Mouse (Mus musculus): Measurements from ENCODE around the gene Angel1. TPM values are rescaled to one million over a fixed set of nuclear protein-coding genes. Genes with fewer than 3 reads are reported as not detected.
A peak's percentile ranks its signal among the peaks of the same experiment; 100 is the strongest.

Gene Angel1
- polyA plus RNA-seq, 1 experiment from 2014 or later = 11.3 TPM

DNA sequence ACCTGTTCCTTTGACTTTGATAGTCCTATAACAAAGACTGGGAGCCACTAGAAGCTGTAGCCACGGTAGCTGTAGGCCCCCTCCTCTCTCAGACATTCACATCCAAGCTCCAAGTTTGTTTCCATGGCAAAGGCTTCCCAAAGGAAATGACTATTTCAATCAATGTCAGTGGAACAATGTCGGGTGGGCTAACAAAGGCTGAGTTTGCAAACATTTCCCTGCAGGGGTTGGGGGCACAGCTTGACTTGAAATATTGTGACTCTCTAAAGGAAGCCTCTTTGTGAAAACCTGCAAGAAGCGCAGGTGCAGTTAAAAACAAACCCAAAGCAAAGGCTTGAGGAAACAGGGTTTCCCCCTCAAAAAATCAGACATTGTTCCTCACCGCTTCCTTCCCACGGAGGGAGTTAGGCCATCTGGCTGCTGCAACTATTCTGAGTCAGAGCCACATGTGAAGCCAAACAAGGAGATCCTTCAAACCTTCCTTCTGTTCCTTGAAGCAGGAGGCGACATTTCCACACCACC lies 66.8 kb downstream of the Angel1 start:
- Histone ChIP-seq H3K27me3 (ENCODE audit: control insufficient read depth, insufficient read depth, low read length) (no peaks in the 10 kb centered on the region), H3K4me3 (replicated peaks; ENCODE audit: low read depth, low read length) (no peak overlapping the region), H3K4me1 (ENCODE audit: control insufficient read depth, insufficient read depth, low read length) (peaks cover 10% of the 10 kb centered on the region; the same call in 1 of the 2 replicates), H3K27ac (replicated peaks; ENCODE audit: low read depth, low read length) (peak overlapping the region; percentile 50), H3K9me3 (ENCODE audit: control insufficient read depth, low read length) (no peaks in the 10 kb centered on the region), H3K4me2 (ENCODE audit: low read length) (no peak overlapping the region), H3K9ac (replicated peaks; ENCODE audit: low read length) (no peak overlapping the region), H3K36me3 (ENCODE audit: control insufficient read depth, insufficient read depth, low read length) (no peaks in the 10 kb centered on the region)
- 7% methylated on average over 6 of the region's 6 CpGs for WGBS
- DNase-seq (peak; percentile 79), ATAC-seq (ENCODE audit: low FRiP score, low TSS enrichment) (no peak; the same call in 1 of the 2 replicates)

DNA sequence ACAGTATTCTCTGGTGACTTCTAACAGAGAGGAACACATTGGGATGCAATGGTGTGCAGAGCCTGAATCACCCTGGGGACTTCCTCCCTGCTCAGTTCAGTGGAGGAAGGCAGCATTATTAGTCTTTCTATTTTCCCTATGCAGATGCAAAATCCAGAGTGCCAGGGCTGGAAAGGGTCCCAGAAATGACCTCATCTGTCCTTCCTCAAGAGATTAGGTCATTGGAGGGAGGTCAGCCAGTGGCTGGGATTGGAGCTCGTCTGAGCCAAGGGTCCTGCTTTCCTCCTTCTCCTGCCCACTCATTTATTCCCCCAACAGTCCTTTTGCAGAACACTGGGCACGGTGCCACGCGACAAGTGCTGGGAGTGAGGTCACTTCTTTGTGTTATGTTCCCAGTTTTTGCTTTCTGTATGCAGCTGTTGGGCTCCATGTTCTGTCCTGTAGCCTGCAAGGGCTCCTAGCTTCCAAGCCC lies 73.7 kb downstream of the Angel1 start:
- H3K4me2 ChIP-seq (ENCODE audit: low read length) = no peak overlapping the region
- no peak overlapping the region for H3K9ac ChIP-seq (replicated peaks; ENCODE audit: low read length)
- WGBS = 63% methylated on average over 4 of the region's 4 CpGs
- H3K27ac ChIP-seq (replicated peaks; ENCODE audit: low read depth, low read length) = 0 out of 2 replicates have a peak overlapping the region, but pooled peaks have one; percentile 28
- no peak overlapping the region for H3K4me3 ChIP-seq (replicated peaks; ENCODE audit: low read depth, low read length)
- ATAC-seq (ENCODE audit: low FRiP score, low TSS enrichment) = peak; percentile 60; the same call in 1 of the 2 replicates
- peak; percentile 77 for DNase-seq
- no peaks in the 10 kb centered on the region for H3K36me3 ChIP-seq (ENCODE audit: control insufficient read depth, insufficient read depth, low read length)
- H3K27me3 ChIP-seq (ENCODE audit: control insufficient read depth, insufficient read depth, low read length) = no peaks in the 10 kb centered on the region
- no peaks in the 10 kb centered on the region for H3K9me3 ChIP-seq (ENCODE audit: control insufficient read depth, low read length)
- no peaks in the 10 kb centered on the region for H3K4me1 ChIP-seq (ENCODE audit: control insufficient read depth, insufficient read depth, low read length)

DNA sequence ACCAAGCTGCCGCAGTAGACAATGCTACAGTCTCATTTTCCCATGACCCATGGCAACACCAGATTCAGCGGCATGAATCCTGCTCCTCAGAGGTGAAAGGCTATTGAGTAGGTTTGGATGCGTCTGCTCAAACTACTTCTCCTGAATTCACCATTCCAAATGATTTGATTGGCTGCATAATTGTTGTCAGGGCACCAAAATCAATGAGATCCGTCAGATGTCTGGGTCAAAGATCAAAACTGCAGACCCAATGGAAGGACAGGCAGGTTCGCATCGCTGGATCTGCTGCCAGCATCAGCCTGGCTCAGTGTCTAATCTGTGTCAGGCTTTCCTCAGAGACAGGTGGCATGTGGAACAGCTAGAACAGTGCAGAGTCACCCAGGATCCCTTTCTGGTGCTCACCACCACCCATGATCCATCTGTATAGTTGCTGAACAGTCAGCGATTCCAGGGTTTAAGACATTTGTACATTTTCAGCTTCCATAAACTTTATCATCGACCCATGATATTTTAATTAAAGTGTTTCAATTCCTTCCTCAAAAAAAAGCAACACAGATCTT lies 74.9 kb downstream of the Angel1 start:
- no peak overlapping the region for H3K4me3 ChIP-seq (replicated peaks; ENCODE audit: low read depth, low read length)
- H3K9me3 ChIP-seq (ENCODE audit: control insufficient read depth, low read length) = no peaks in the 10 kb centered on the region
- H3K36me3 ChIP-seq (ENCODE audit: control insufficient read depth, insufficient read depth, low read length) = no peaks in the 10 kb centered on the region
- H3K27me3 ChIP-seq (ENCODE audit: control insufficient read depth, insufficient read depth, low read length) = no peaks in the 10 kb centered on the region
- H3K9ac ChIP-seq (replicated peaks; ENCODE audit: low read length) = no peak overlapping the region
- DNase-seq = no peak
- no peak overlapping the region for H3K27ac ChIP-seq (replicated peaks; ENCODE audit: low read depth, low read length)
- H3K4me2 ChIP-seq (ENCODE audit: low read length) = no peak overlapping the region
- H3K4me1 ChIP-seq (ENCODE audit: control insufficient read depth, insufficient read depth, low read length) = peaks cover 7% of the 10 kb centered on the region; the same call in 1 of the 2 replicates
- 86% methylated on average over 8 of the region's 8 CpGs for WGBS
- ATAC-seq (ENCODE audit: low FRiP score, low TSS enrichment) = no peak

Other genes starting within 250 kb of the Angel1 start
- 32.0 and 34.0 TPM in 2 replicates for gene Vash1, start 47.8 kb downstream of the Angel1 start, polyA plus RNA-seq (2014; fragmentation: Nextera tagmentation; extraction: Ambion mirVana)
- not detected in 2 replicates for gene Lrrc74a, start 7.9 kb upstream of the Angel1 start, polyA plus RNA-seq (2014; fragmentation: Nextera tagmentation; extraction: Ambion mirVana)
- 71.6 and 80.2 TPM in 2 replicates for gene Irf2bpl, start 158.3 kb upstream of the Angel1 start, polyA plus RNA-seq (2014; fragmentation: Nextera tagmentation; extraction: Ambion mirVana)
- 42.5 and 61.0 TPM in 2 replicates for gene Cipc, start 220.6 kb upstream of the Angel1 start, polyA plus RNA-seq (2014; fragmentation: Nextera tagmentation; extraction: Ambion mirVana)

Data from midbrain, embryonic 14.5 days (tissue).